Mouse (Mus musculus) lung, adult 2 months (tissue): ENCODE data around the gene C3ar1.

Experiments
- CTCF ChIP-seq: fragments of 200-500 bp; IDR thresholded peaks from 2 replicates; pipeline ENCODE4 v1.5.1; 2011; ENCODE audit warnings: mild to moderate bottlenecking, low read length, control low read depth; ENCODE audit not compliant: insufficient read depth
- POLR2A ChIP-seq: fragments of 200-500 bp; IDR thresholded peaks from 2 replicates; pipeline ENCODE4 v1.6.1; 2011; ENCODE audit warnings: low read depth, mild to moderate bottlenecking, control low read depth, low read length, borderline replicate concordance; ENCODE audit errors: extremely low read depth

DNA sequence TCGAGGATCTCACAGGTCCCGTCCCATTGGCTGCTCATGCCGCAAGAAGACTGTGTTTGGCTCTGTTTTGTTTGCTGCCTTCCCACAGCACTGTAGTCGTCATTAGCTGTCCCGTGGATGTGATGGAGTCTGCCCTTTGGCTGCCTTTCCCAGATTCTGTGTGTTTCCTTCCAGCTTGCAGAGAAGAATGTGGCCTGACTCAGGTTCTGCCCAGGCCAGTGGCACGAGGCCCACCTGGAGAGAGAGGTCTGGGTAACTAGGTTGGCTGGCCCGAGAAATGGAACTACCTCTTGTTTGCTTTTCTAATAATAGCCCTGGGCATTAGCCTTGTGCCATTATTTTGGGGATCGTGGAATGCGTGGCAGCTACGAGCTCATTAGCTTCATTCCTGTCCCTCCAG is 31.9 kb downstream of the C3ar1 start:
- TF ChIP-seq POLR2A: no peak
- no peak for TF ChIP-seq CTCF
